Mouse (Mus musculus) brain, embryonic 14.5 days (tissue): ENCODE data around the gene Nin. TPM values are rescaled to one million over a fixed set of nuclear protein-coding genes. Genes with fewer than 3 reads are reported as not detected.

Experiments used
- DNase-seq: peaks from one replicate; pipeline ENCODE4 v3.0.0-alpha.2; 2011; ENCODE audit warnings: low read depth
- CTCF ChIP-seq: fragments of 200-500 bp; IDR thresholded peaks from 2 replicates; pipeline ENCODE4 v1.5.1; 2012; ENCODE audit warnings: inconsistent platforms, mild to moderate bottlenecking, moderate library complexity, borderline replicate concordance; ENCODE audit not compliant: insufficient read depth, insufficient read length; ENCODE audit errors: extremely low read depth
- POLR2A ChIP-seq: fragments of 200-500 bp; IDR thresholded peaks from 2 replicates; pipeline ENCODE4 v1.6.1; 2012; ENCODE audit warnings: mild to moderate bottlenecking, inconsistent platforms, borderline replicate concordance; ENCODE audit not compliant: poor library complexity, insufficient read depth, insufficient read length, severe bottlenecking; ENCODE audit errors: extremely low read depth
- polyA plus RNA-seq: library from polyadenylated mRNA; depleted of rRNA; stranded (reverse); fragments of >200 nt; gene quantifications from 2 replicates; pipeline ENCODE4 v1.2.3, GENCODE M21; 2012

Nin gene
- polyA plus RNA-seq, 1 experiment = 23.8 TPM

DNA sequence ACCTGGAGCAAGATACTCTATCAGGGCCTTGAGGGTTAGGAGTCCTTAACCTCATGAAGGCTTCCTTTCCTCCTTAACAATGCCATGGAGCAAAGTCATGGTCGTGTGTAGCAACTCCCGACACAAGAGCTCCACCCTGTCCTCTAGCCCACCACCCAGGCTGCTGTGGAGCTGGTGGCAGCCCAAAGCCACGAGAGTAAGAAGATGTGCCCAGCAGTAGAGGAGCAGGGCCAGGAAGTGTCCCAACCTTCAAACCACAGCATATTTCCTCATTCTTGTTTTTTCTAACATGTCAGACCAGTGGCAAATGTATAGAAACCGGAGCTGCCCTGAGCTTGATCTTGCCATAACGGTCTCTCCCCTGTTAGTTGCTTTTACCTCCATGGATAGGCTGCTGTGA is 29.3 kb downstream of the Nin start:
- no peak for DNase-seq
- TF ChIP-seq POLR2A = no peak
- no peak for TF ChIP-seq CTCF

DNA sequence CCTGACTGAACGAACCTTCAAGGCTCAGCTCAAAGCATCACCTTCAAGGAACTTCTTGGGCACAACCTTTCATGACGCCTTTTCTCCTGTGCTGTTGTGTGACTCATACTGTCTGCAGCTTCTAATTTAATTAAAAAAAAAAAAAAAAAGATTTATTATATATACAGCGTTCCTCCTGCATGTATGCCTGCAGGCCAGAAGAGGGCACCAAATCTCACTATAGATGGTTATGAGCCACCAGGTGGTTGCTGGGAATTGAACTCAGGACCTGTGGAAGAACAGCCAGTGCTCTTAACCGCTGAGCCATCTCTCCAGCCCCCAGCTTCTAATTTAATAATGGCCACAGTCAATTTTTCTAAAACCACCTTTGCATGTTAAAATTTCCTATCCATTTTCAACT is 29.8 kb downstream of the Nin start:
- no peak for DNase-seq
- TF ChIP-seq POLR2A (no peak), CTCF (no peak)

DNA sequence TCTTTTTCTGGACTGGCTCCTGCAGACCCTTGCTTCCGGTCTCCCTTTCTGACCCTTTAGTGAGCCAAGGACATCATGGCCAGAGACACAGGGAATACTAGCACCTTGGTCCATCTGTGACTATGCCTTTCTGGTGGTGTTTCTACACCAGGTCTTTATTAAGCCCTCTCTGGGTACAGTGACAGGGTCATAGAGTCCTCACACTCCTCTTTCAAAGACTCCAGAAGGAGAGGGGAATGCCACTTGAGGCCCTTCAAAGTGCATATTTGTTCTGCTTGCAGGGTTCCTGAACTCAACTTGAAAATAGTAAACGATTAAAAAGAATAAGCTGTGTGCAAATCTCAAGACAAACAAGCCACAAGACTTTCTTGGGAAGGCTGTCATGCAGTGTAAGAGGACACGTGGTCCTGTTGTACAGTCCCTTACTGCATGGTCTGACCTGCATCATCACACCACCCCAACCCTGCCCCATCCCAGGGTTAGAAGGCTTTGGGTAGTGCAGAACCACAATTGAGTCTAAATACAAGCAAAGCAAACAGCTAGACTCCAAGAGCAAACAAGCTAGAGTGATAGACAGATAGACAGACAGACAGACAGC is 30.5 kb downstream of the Nin start:
- TF ChIP-seq POLR2A = no peak
- TF ChIP-seq CTCF = no peak

GRCm38 (mm10) chr12:70082485-70082884 is 31.0 kb downstream of the Nin start:
- DNase-seq = no peak
- TF ChIP-seq POLR2A = no peak
- TF ChIP-seq CTCF = no peak

More for the DNA sequence above, 30.5 kb downstream of the Nin start:
- DNase-seq = no peak

DNA sequence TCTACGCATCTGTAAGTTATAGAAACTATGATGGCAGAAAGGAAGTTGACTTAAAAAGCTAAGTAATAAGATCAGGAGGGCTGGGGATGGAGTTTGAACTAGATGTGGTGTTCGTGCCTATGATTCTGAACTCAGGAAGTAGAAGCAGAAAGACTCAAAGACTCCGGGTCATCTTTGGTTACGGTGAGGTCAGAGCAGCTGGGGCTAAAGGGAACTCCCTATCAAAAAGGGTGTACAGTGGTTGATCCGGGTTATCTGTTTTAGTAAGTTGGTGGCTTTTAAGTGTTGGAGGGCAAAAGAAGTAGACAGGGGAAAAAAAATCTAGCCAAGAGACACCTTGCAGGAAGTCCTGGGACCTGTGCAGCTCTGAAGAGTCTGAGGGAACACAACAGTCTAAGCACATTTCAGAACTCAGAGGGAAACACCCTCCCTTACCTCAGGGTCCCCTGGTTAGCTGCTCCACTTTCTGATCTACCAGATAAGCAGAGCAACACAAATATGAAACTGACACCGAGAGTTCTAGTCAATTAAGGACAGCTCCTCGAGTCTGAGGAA is 35.0 kb downstream of the Nin start:
- TF ChIP-seq CTCF = no peak
- TF ChIP-seq POLR2A = no peak

DNA sequence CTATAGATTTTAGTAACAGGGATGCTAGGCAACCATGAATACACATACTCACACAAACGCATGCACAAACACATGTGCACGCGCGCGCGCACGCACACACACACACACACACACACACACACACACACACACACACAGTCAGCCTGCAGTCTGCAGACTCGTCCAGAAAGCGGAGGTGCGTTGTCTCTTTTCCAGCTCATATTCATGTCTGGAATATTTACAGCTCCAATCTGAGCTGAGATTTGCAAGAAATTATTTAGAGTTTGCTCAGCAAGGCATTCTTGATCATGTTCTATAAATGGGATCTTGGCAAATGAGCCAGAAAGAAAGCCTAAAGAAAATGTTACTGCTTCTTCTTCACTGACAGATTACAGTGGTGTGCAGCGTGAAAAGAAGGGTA is 37.0 kb downstream of the Nin start:
- TF ChIP-seq CTCF (no peak), POLR2A (no peak)
- no peak for DNase-seq

More for the DNA sequence above, 35.0 kb downstream of the Nin start:
- DNase-seq = no peak

GRCm38 (mm10) chr12:70075001-70075400 is 38.5 kb downstream of the Nin start:
- DNase-seq = no peak
- TF ChIP-seq CTCF (no peak), POLR2A (no peak)

DNA sequence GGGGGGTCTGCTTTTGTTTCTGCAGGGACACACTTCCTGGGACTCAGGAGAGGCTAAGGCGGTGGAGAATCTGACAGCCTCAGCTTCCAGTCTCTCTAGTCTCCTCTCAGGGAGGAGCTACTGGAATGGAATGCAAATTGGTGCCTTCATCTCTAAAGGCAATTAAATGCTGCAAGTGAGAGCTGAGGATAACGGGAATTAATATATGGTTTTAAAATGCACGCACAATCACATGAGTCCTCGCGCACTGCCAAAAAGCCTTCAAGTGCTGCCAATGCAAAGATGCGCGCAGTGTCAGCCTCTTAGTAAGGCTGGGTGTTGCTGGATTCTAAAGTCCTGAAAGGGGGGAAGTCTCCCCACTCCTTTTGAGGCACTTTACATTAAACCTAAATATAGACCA is 42.6 kb downstream of the Nin start:
- TF ChIP-seq CTCF = no peak
- TF ChIP-seq POLR2A = no peak
- peak; percentile 89 for DNase-seq

DNA sequence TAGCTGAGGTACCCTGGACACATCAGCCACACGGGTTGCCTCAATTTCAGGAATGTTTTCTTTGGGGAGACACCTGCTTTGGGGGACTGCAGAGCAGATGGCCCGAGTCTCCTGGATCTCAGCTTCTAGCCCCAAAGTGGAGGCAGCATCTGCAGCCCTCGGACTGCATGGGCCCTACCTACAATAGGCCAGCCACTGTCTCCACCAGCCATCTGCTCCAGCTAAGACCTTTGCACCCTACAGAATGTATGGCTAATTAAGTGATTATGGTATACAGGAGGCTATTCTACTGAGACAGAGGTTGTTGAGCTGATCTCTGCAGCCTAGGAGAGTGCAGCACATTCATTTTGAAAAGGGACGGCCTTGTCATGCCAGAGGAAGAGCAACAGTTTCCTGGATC is 43.2 kb downstream of the Nin start:
- DNase-seq = no peak

GRCm38 (mm10) chr12:70068647-70069257 is 44.8 kb downstream of the Nin start:
- DNase-seq = peak; percentile 82
- TF ChIP-seq CTCF (no peak), POLR2A (no peak)

More for the DNA sequence above, 43.2 kb downstream of the Nin start:
- TF ChIP-seq CTCF = no peak
- no peak for TF ChIP-seq POLR2A

DNA sequence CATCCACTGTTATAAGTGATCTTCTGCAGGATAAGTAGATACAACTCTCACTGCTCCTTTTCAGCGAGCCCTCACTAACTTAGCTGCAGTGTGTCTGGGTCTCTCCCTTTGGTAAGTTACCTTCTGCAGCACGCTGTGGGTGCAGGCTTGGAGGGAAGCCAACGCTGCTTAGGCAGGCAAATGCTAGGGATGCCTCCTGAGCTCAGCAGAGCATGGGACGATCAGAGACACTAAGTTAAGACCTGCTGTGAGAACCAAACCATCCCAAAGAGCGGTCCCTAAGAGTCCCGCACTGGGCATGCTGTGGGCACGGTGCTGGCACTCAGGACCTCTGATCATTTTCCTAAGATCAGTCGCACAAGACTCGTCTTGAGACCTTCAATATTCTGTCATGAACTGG is 45.7 kb downstream of the Nin start:
- TF ChIP-seq POLR2A (no peak), CTCF (no peak)
- DNase-seq = peak; percentile 69

- TF ChIP-seq POLR2A = no peak
- peak; percentile 76 for TF ChIP-seq CTCF
These were observed 51.4 kb downstream of the Nin start for GRCm38 (mm10) chr12:70062114-70062513.

More at GRCm38 (mm10) chr12:70062114-70062513, 51.4 kb downstream of the Nin start:
- peak; percentile 78 for DNase-seq
